Mouse (Mus musculus) brown adipose tissue, adult 24 weeks (tissue): Measurements from ENCODE around the gene Tnrc6c. TPM values are rescaled to one million over a fixed set of nuclear protein-coding genes. Genes with fewer than 3 reads are reported as not detected.

Experiments
- H3K27ac ChIP-seq: fragments of 200-500 bp; replicated peaks from 2 replicates; pipeline ENCODE4 v1.5.1; 2012; ENCODE audit warnings: low read depth, mild to moderate bottlenecking, low read length
- H3K4me1 ChIP-seq: fragments of 200-500 bp; 2 replicates; pipeline ENCODE4 v1.6.1; 2012; ENCODE audit warnings: low read length, mixed read lengths; ENCODE audit not compliant: control insufficient read depth, insufficient read depth, insufficient read length
- H3K4me3 ChIP-seq: fragments of 200-500 bp; 2 replicates; pipeline ENCODE4 v1.5.1; 2012; ENCODE audit warnings: low read depth, mild to moderate bottlenecking, low read length, moderate library complexity; ENCODE audit not compliant: insufficient read depth
- polyA plus RNA-seq: library from polyadenylated mRNA; stranded (reverse); fragments of >200 nt; gene quantifications from 2 replicates; pipeline ENCODE4 v1.2.4, GENCODE M21; 2012; ENCODE audit not compliant: missing spikeins, insufficient read depth, insufficient read length

Tnrc6c gene
- polyA plus RNA-seq, 1 experiment: 3.6 TPM

DNA sequence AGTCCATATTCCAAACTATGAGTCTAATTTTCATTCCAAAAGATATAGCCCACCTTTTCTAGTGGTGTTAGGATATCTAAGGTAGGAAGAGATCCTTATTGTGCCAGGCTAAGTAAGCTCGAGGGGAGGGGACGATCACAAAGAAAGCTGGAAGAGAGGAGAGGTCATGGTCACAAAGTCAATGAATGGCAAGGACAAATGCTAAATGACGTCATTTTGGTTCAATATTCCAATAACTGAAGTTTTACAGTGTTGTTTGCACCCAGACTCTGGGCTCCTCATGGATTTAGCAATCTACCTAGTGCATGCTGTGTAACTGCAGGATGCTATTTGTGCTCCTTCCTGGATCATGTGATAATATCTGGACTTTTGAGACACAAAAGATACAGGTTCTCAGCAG is 1.2 kb upstream of the Tnrc6c start:
- Histone ChIP-seq H3K4me3 (no peak overlapping the region), H3K27ac (no peak overlapping the region), H3K4me1 (peaks cover 4% of the 10 kb centered on the region)

DNA sequence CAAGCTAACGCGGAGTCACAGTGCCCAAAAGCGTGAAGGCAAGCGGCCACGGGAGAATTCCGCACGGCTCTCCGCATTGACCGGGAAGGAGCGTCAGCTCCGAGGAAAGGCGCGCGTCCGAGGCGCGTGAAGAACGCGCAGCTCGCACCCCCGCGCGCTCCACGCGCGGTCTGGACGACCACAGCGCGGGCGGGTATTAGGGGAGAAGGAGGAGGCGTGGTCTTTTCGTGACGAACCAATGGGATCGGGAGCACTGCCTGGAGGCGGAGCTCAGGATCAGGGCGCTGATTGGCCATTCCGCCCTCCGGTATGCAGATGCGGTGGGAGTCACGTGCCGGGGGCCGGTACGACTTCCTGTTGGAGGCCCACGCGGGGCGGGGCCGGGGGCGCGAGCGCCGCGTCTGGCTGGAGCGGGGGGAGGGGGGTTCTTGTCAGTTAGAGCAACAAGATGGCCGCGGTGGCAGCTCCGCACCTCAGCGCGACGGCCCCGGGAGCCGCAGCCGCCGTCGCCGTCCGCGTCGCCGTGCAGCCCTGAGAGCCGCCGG is 363 bp downstream of the Tnrc6c start:
- H3K4me3 ChIP-seq: peak overlapping the region; percentile 92
- peak overlapping the region; percentile 51 for H3K27ac ChIP-seq
- H3K4me1 ChIP-seq: peaks cover 11% of the 10 kb centered on the region

DNA sequence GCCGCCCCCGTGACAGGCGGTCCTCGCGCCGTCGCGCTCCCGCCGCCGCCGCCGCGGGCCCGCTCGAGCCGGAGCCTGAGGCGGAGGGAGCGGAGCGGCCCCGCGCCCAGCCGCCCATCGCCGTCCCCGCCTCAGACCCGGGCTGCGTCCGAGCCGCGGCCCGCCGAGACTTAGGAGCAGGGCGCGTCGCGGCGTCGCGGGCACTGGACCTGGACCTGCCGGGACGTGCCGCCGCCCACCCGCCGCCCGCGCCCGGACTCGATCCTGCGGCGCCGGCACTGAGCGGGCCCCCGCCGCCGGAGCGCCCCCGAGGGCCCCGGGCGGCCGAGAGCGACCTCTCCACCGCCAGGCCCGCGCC is 824 bp downstream of the Tnrc6c start:
- peak overlapping the region; percentile 92 for H3K4me3 ChIP-seq
- H3K4me1 ChIP-seq: peaks cover 12% of the 10 kb centered on the region
- peak overlapping the region; percentile 51 for H3K27ac ChIP-seq

DNA sequence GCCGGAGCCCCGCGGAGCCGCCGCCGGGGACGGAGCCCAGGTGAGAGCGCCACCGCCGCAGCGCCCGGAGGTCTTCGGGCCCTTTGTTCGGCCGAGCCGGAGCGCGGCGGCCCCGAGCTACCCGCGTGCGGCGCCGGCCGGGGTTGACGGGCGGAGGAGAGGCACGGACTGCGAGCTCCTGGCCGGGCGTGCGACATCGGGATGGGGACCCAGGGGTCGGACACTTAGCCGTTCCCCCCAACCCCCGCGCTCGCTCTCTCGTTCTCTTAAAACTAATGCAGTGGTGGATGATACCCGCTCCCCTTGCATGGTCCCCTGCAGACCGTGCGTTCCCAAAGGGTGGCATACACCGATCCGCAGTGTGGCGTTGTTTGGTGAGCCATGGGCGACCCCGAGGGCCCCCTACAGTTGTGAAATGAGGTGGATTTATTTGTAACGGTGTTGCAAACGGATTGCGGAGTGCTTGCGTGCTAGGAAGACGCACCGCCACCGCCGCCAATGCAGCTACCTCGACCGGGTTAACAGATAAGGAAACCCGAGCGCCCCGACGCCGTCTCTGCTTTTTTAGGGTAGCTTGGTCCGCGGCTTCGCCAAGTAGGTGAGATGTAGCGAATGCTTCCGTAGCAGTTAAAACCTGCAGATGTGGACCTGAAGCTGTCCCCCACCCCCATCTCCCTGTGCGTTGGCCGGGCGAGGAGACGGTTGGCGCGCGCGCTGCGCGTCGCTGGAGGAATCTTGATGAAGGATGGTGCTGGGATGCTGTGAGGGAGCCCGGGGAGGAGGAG is 1.4 kb downstream of the Tnrc6c start:
- Histone ChIP-seq H3K4me3 (peak overlapping the region; percentile 92), H3K4me1 (peaks cover 13% of the 10 kb centered on the region), H3K27ac (no peak overlapping the region)

DNA sequence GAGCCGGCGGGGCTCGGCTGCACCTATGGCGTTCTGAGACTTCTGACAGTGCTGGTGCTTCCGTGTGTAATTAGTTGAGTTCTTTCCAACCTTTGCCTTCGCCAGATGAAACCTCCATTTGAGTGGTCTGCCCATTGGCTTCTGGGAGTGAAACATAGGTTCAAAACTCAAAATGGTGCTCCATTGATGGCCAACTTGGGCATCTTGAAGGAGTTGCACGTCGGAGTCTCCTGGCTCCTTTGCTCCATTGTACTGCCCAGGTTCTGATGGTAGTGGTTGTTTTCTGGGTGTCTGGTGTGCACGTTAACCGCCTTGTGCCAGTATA is 1.9 kb downstream of the Tnrc6c start:
- H3K4me3 ChIP-seq: peak overlapping the region; percentile 92
- no peak overlapping the region for H3K27ac ChIP-seq
- H3K4me1 ChIP-seq: peaks cover 13% of the 10 kb centered on the region

DNA sequence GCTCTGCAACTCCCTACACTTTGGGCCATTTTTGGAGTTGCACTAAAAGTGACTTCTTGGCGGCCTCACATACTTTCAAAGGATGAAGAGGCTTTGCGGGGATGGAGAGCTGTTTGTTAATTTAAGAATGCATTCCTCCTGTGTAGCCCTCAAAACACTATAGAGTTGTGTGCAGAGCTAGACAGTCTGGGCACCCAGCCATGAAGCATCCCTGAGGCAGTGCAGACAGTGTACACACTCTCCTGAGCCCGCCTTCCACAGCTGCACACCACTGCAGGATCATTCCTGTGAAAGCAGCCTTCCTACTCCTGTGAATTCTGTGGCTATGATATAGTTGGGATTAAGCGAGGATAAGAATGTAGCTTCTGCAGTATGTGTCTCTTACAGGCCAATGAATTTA is 4.9 kb downstream of the Tnrc6c start:
- Histone ChIP-seq H3K4me3 (no peak overlapping the region), H3K4me1 (peaks cover 16% of the 10 kb centered on the region), H3K27ac (no peak overlapping the region)

DNA sequence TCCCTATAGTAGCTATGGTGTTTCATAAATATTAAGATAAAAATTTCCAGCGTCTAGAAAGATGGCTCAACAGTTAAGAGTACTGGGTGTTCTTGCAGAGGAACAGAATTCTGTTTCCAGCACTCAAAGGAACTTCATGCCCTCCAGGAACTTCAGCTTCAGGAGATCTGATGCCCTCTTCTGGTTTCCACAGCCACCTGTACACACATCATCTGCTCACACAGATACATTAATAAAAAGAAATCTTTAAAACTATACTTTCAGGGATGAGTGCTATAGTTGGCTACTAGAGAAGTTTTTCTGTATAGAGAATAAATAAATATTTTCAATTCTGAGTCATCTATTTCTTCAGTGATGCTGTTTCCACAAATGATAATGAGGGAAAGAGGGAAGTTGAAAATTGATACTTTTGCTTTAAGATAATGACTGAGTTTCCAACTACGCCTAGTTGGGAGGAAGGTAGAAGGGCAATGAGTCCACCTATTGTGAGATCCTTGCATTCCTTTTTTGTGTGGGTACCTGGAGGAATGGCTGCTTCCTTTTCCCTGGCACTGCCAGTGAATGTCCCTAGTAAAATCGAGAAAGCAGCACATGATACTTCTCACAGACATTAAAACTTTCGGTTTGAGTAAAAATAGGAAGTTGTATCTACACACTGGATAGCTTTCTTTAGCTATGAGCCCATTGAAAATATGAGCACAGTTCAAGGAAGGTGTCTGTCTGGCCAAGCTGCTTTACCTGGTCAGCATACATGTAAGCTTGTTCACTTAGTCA is 9.1 kb downstream of the Tnrc6c start:
- Histone ChIP-seq H3K4me3 (no peak overlapping the region), H3K4me1 (peaks cover 14% of the 10 kb centered on the region), H3K27ac (no peak overlapping the region)

DNA sequence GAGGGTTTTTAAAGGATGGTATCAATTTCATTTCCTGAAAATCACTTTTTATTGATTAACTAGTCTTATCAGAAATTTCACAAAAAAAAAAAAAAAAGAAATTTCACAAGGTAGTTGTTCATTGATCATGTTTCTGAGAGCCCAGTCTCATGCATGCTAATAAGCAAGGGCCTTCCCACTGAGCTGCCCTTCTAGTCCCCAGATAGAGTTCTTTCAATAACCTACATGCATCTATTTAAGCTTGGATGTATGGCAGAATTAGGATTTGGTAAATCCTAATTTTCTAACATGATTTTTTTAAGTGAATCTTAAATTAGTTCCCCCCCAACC is 9.7 kb downstream of the Tnrc6c start:
- Histone ChIP-seq H3K27ac (no peak overlapping the region), H3K4me1 (peaks cover 14% of the 10 kb centered on the region), H3K4me3 (no peak overlapping the region)

DNA sequence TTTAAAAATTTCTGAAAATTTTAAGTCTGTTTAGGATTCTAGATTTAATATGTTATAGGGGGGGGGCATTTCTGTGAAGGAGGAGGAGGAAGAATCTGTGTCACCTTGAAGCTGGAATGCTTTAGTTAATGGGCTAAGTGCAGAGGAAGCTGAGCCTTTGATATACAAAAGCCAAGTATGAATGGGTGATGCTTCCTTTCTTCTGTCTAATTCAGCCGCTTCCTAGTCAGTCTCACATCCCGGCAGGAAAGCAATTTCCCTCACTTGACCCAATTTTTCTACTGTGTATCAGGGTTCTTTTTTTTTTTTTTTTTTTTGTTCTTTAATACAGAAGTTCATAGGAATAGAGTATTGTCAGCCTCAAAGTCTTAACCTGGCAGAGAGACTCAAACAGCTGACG is 11.1 kb downstream of the Tnrc6c start:
- Histone ChIP-seq H3K27ac (no peak overlapping the region), H3K4me3 (no peak overlapping the region), H3K4me1 (peaks cover 6% of the 10 kb centered on the region)

DNA sequence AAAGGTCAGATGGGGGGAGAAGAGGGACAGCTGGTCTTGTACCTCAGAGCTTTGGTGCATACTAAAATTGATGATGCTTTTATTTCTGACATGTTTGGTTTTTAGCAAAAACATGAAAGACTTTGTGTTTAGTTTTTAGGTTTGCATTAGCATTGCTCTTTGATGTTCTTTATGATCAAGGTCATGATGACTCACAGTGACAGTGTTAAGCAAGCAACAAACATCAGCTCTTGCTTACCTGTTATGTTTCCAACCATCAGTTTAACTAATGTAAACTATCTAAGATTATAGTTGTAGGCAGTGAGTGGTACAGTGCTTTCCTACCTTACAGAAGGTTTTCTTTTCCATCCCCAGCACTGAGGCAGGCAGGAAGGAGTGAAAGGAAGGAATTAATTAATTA is 12.5 kb downstream of the Tnrc6c start:
- no peak overlapping the region for H3K27ac ChIP-seq
- H3K4me3 ChIP-seq: no peak overlapping the region
- H3K4me1 ChIP-seq: peaks cover 6% of the 10 kb centered on the region

DNA sequence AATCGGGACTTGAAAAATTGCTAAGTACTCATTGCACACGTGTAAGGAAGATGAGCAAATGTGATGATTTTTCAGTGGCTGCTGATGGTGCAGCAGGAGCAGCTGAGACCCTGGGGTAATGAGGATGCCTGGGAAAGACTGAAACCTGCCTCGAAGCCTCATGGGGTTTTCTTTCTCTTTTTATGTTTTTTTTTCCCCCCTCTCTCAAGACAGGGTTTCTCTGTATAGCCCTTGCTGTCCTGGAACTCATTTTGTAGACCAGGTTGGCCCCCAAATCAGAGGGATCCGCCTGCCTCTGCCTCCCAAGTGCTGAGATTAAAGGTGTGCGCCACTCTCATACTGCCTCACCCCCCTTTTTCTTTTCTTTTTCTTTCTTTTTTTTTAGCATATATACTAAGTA is 13.1 kb downstream of the Tnrc6c start:
- Histone ChIP-seq H3K27ac (no peak overlapping the region), H3K4me1 (peaks cover 3% of the 10 kb centered on the region), H3K4me3 (no peak overlapping the region)

DNA sequence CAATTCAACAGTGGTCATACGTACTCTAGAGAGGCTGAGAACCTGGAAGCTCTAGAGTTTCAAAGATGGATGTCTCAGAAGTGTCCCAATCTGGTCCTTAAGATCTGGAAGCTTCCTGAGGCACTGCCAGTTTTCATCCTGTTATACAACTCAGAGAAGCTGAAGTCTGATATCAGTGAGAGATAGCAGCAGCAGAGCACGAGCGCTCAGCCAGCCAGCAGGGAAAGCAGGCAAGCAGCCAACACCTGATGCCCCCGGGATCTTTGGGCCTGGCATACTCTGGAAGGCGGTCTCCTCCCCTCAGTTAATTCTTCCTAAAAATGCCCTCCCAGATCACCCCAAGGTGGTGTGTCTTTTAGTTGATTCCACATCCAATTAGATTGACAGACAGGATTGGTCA is 13.7 kb downstream of the Tnrc6c start:
- Histone ChIP-seq H3K4me1 (peaks cover 3% of the 10 kb centered on the region), H3K27ac (no peak overlapping the region), H3K4me3 (no peak overlapping the region)

DNA sequence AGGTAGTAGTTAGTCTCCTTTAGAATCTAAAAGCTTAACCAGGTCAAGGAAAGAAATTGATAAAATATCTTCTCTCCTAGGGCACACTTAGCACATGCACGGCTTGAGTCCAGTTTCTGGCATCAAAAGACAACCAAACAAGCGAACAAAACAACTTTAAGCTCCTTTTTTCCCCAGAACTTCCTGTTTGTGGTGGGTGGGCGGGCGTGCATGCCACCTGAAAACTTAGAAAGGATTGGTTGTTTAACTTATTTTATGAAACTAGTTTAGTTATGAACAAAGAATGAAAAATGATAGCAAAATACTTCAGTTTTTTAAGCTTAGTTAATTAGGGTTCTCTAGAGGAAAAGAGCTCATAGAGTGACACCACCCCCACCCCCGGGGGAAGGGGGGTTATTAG is 17.5 kb downstream of the Tnrc6c start:
- H3K4me1 ChIP-seq: no peaks in the 10 kb centered on the region
- no peak overlapping the region for H3K27ac ChIP-seq
- no peak overlapping the region for H3K4me3 ChIP-seq

DNA sequence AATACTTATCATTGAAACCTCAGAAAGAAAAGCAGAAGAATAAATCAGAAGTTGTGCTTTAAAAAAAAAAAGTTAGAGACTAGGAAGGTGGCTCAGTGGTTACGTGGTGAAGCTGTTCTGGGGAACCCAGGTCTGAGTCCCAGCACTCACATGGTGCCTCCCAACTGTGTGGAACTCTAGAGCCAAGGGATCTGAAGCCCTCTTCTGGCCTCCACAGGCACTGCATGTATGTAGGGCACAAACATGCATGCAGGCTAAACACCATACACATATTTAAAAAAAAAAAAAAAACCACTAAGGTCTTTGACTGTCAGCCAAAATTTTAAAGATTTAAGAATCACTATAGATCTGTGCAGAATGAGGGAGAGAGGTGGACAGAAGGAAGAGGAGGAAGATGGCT is 20.4 kb downstream of the Tnrc6c start:
- no peak overlapping the region for H3K27ac ChIP-seq
- H3K4me1 ChIP-seq: no peaks in the 10 kb centered on the region
- no peak overlapping the region for H3K4me3 ChIP-seq

DNA sequence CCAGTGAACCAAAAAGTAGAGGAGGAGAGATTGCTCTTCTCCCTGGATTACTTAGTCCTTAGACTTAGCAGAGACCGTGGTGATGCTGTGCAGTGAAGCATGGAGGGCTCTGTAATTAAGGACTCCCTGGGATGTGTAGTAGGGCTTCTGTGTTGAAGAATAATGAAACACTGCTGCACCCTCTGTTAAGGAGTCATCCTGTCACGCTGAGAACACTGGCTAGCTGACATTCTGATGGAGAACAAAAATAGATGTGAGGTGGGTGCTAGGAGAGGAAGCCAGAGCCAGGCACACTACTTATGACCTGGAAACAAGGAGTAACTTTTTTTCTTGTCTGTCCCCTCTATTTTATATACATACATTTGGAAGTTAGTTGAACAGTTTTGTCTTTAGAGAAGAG is 22.6 kb downstream of the Tnrc6c start:
- H3K4me3 ChIP-seq: no peak overlapping the region
- H3K27ac ChIP-seq: no peak overlapping the region
- H3K4me1 ChIP-seq: no peaks in the 10 kb centered on the region

DNA sequence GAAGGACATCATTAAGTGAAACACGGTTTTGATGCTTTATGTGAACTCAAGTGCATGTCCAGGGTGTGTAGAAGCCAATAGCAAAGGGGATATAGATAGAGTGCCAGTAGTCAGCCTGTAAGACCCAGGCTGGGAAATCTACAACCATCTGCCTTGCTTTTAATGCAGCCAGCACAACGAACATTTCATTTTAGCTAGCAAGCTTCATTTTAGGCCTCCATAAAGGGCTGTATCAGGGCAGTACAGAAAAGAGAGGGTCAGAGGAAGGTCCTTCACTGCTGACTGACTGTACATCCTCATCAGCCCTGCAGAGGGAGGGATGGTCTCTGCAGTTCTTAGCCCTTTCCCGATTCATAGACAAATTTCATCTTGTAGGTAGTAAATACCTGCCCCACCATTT is 23.0 kb downstream of the Tnrc6c start:
- Histone ChIP-seq H3K4me1 (no peaks in the 10 kb centered on the region), H3K4me3 (no peak overlapping the region), H3K27ac (no peak overlapping the region)
